Mouse (Mus musculus) bone marrow, adult 2 months (tissue): Measurements from ENCODE around the gene Meiob.

Experiments
- CTCF ChIP-seq: fragments of 200-500 bp; IDR thresholded peaks from 2 replicates; pipeline ENCODE4 v1.5.1; 2011; ENCODE audit warnings: low read length, control low read depth; ENCODE audit not compliant: control insufficient read depth, insufficient read depth
- POLR2A ChIP-seq: fragments of 200-500 bp; IDR thresholded peaks from 2 replicates; pipeline ENCODE4 v1.6.1; 2011; ENCODE audit warnings: low read depth, mild to moderate bottlenecking, control low read depth, low read length, borderline replicate concordance; ENCODE audit not compliant: control insufficient read depth

- TF ChIP-seq CTCF = no peak
- no peak for TF ChIP-seq POLR2A
Observed at GRCm38 (mm10) chr17:24874405-24874745, 70.3 kb downstream of the Meiob start.
